Mouse (Mus musculus) embryonic fibroblast, embryonic 13.5 days (primary cell): Measurements from ENCODE around the gene Ap2a1. TPM values are rescaled to one million over a fixed set of nuclear protein-coding genes. Genes with fewer than 3 reads are reported as not detected.
A peak's percentile ranks its signal among the peaks of the same experiment; 100 is the strongest.

Experiments used
- H3K27ac ChIP-seq: 2 replicates; pipeline ENCODE4 v1.5.1; 2012; ENCODE audit warnings: low read length, control low read depth, inconsistent platforms; ENCODE audit not compliant: insufficient read depth
- H3K4me1 ChIP-seq: 2 replicates; pipeline ENCODE4 v1.6.1; 2011; ENCODE audit warnings: low read length; ENCODE audit not compliant: control insufficient read depth, insufficient read depth
- H3K4me3 ChIP-seq: 2 replicates; pipeline ENCODE4 v1.5.1; 2011; ENCODE audit warnings: mild to moderate bottlenecking, control low read depth, low read length; ENCODE audit not compliant: insufficient read depth
- CTCF ChIP-seq: IDR thresholded peaks from 2 replicates; pipeline ENCODE4 v1.5.1; 2011; ENCODE audit warnings: mild to moderate bottlenecking, control low read depth, low read length, moderate library complexity, borderline replicate concordance; ENCODE audit not compliant: insufficient read depth
- POLR2A ChIP-seq: IDR thresholded peaks from 2 replicates; pipeline ENCODE4 v1.6.1; 2011; ENCODE audit warnings: low read depth, mild to moderate bottlenecking, control low read depth, low read length, moderate library complexity
- polyA plus RNA-seq: library from polyadenylated mRNA; stranded (reverse); fragments of >200 nt; gene quantifications from 2 replicates; pipeline ENCODE4 v1.2.4, GENCODE M21; 2011; ENCODE audit warnings: low read depth; ENCODE audit not compliant: missing spikeins, insufficient read length

Ap2a1 gene
- polyA plus RNA-seq, 1 experiment, result 129 TPM

DNA sequence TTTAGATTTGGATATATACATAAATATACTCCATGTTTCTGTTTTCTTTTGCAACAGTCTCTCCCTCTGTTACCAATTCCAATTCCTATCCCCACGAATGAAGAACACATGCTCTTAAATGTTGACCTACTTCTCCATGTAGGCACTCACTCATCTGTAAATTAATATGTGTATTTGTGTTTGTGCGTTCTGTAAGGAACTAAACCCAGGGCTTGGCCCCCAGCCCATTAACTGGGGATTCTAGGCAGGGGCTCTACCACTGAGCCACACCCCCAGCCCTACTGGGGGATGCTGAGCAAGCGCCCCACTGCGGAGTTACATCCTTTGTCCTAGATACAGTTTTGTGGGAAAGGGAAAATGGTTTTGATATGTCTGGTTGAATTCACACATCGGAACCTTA lies 10.2 kb downstream of the Ap2a1 start:
- TF ChIP-seq CTCF (no peak), POLR2A (no peak)
- H3K4me3 ChIP-seq, result no peak overlapping the region
- H3K27ac ChIP-seq, result no peak overlapping the region
- no peaks in the 10 kb centered on the region; the same call in 1 of the 2 replicates for H3K4me1 ChIP-seq

DNA sequence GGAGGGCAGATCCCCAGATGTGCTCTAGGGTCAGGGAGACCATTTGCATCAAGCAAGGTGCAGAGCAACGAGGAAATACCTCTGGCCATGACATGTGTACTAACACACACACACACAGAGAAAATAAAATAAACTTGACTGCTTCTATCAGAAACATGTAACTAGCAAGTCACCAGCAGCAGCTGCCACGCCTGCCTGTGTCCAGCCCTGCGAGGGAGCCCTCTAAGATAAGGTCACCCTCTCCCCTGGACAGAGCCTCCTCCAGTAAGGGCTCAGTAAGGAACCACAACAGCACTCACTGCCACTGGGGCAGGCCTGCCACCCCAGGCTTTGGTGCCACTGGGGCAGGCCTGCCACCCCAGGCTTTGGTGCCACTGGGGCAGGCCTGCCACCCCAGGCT lies 11.1 kb downstream of the Ap2a1 start:
- H3K4me1 ChIP-seq, result no peaks in the 10 kb centered on the region; the same call in 1 of the 2 replicates
- no peak overlapping the region for H3K4me3 ChIP-seq
- H3K27ac ChIP-seq, result no peak overlapping the region
- TF ChIP-seq POLR2A, result no peak
- no peak for TF ChIP-seq CTCF

DNA sequence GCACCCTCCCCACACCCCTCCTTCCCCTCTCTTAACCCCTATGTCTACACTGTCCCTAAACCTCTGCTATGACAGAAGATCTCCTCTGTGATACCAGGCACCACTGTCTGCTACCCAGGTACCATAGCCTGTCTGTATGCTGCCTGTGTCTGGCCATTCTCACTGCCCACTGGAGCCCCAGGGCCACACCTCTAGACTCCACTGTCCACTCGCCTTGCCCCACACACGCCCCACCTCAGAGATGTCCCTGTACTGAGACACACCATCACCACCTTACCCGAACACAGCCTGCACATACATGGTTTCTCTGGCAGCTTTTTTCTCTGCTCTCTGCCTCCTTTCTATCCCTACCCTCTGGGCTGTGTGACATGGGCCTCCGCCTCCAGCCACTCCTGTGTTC lies 12.4 kb downstream of the Ap2a1 start:
- Histone ChIP-seq H3K4me3 (no peak overlapping the region), H3K4me1 (no peaks in the 10 kb centered on the region; the same call in 1 of the 2 replicates), H3K27ac (no peak overlapping the region)
- TF ChIP-seq CTCF (no peak), POLR2A (no peak)

DNA sequence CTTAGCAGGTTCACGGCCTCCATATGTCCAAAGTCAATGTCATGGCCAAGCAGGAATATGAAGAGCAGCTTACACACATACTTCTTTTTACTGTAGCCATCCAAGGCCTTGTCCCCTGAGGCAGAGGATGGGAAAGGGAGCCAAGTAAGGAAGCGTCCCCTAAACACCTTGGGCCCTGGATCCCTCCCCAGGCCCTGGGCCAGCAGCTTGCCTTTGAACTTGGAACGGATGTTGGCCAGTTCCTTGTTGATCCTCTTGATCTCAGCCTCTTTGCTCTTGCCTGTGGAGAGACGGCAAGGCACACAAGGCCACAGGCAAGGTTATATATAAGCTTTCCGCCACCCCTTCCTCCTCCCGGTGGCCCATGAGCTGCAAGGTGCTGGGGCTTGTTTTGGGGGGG lies 13.1 kb downstream of the Ap2a1 start:
- no peak for TF ChIP-seq POLR2A
- TF ChIP-seq CTCF, result no peak
- no peaks in the 10 kb centered on the region; the same call in 1 of the 2 replicates for H3K4me1 ChIP-seq
- no peak overlapping the region for H3K27ac ChIP-seq
- no peak overlapping the region for H3K4me3 ChIP-seq

DNA sequence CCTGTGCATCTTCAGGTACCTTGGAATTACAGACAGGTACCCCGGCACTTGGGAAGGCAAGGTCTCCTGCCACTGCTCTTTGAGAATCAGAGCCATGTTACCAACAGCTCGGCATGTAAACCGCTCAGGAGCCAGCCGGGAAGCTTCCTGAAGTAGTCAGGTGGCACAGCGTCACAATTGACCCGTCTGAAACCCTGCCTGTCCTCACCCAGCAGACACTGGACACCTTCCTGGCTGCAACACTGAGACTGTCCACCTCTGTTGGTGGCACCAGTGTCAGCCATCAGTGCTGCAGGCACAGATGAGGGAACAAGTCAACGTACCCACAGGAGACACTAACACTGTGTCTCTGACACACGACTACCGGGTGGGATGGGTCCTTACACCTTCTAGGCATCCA lies 14.0 kb downstream of the Ap2a1 start:
- TF ChIP-seq POLR2A (no peak), CTCF (no peak)
- no peak overlapping the region for H3K27ac ChIP-seq
- H3K4me1 ChIP-seq, result no peaks in the 10 kb centered on the region; the same call in 1 of the 2 replicates
- no peak overlapping the region for H3K4me3 ChIP-seq

DNA sequence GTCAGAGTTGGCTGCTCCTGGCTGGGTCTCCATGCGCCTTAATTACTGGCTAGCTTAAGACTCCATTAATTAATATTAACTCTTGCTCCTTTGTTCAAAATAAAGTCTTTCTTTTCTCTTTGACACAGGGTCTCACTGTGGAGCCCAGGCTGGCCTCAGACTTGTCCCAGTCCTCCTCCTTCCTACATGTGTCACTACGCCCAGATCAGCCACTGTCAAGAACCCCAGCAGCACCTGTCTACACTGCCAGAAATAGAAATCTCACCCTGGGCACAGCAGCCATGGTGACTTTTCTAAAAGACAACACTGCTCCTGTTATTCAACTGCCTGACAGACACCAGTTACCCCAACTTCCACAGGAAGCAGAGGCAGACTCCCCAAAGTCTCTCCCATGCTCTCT lies 14.9 kb downstream of the Ap2a1 start:
- Histone ChIP-seq H3K4me1 (no peaks in the 10 kb centered on the region; the same call in 1 of the 2 replicates), H3K4me3 (no peak overlapping the region), H3K27ac (no peak overlapping the region)
- TF ChIP-seq POLR2A, result no peak
- TF ChIP-seq CTCF, result no peak

DNA sequence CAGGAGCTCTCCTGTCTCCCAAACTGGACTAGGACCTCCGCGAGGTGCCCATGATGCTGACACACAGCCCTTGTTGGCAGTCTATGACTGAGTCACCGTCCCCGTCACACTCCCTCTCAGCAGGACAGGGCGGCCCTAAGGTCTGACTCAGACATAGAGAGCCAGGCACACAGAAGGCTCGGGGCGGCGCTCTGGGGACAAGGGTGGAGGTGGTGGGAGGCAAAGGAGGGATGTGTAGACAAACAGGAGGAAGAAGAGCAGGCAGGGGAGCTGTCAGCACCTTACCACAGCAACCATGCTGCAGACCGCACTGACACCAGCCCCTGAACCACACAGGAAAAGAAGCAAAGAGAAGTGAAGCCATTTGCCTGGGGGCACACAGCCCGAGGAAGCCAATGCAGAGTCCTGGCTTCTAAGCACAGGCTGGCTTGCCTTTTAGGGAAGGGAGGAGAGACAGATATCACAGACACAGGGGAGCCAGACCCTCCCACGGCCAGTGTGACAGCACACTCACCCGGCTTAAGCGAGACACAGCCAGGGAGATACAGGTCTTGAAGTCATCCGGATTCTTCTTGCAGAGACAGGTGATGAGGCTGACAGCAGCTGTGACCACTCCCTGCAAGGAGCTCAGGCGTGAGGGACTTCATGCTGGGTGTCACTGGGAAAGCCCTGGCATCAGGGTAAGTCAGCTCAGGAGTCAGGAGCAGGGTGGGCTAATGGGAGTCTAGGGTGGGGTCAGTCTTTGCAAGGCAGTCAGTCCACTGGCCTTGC lies 20.4 kb downstream of the Ap2a1 start:
- no peak for TF ChIP-seq CTCF
- TF ChIP-seq POLR2A, result no peak
- Histone ChIP-seq H3K4me1 (no peaks in the 10 kb centered on the region), H3K27ac (no peak overlapping the region; the same call in 1 of the 2 replicates), H3K4me3 (no peak overlapping the region)

DNA sequence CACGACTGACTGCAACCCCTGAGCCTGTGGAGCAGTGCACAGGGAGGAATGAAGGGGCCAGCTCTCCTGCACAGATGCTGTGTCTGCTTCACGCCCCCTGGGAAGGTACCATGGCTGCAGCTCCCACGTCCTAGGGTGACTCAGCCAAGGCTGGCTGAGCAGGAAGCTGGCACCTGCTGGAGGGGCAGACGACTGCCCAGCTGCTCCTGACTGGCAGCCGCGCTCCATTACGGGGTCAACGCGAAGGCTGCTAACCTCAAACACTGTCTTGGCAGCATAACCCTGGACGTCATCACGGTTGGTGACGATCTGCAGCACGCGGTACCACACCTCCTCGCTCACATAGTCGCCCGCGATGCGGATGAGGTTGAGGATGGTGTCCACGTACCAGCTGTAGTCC lies 23.9 kb downstream of the Ap2a1 start:
- no peaks in the 10 kb centered on the region for H3K4me1 ChIP-seq
- TF ChIP-seq CTCF (0 out of 2 replicates have a peak, but pooled peaks have one; percentile 1), POLR2A (no peak)
- H3K4me3 ChIP-seq, result no peak overlapping the region
- H3K27ac ChIP-seq, result no peak overlapping the region

DNA sequence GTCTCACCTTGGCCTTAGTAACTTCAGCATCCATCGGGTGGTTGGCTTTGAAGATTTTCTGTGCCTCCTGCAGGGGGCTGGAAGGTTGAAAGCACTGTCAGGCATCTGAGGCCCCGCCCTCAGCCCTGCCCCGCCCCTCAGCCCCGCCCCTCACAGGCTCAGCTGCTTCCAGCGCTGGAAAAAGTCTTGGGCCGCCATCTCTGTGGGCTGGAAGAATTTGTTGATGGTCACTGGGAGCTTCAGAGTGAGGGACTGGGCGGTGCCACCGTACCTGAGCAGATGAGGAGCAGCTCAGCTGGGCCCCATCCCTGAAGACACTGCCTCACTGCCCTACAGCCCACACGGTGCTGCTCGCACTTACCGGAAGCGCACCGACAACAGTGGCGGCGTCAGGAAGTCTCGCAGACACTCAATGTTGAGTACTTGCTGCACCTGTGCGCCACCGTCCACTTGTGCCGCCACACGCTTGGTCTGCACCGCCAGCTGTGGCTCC lies 28.0 kb downstream of the Ap2a1 start:
- Histone ChIP-seq H3K4me3 (no peak overlapping the region), H3K27ac (no peak overlapping the region), H3K4me1 (no peaks in the 10 kb centered on the region)
- TF ChIP-seq POLR2A (no peak), CTCF (no peak)

DNA sequence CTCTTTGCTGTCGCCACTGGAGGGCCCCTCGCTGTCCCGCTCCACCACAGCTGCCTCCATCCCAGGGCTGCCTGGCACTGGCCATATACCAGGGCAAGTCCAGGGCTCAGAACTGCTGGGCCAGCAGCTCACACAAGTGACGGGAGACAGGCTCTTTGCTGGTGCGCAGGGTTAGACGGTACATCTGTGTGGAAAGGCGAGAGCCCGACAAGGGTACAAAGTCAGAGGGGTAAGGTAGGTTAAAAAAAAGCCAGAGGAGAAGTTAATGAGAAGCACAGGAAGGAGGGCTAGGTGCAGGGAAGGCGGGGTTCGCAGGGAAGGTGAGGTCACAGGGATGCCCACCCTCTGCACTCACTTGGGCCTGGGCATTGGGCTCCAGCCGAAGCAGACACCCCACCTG lies 28.7 kb downstream of the Ap2a1 start:
- H3K4me3 ChIP-seq, result no peak overlapping the region
- TF ChIP-seq POLR2A (0 out of 2 replicates have a peak, but pooled peaks have one; percentile 6), CTCF (no peak)
- H3K4me1 ChIP-seq, result 0 out of 2 replicates have a peak, but pooled peaks cover under 1% of the 10 kb centered on the region
- no peak overlapping the region for H3K27ac ChIP-seq
